Mouse (Mus musculus): ENCODE data around the gene Wbp2. TPM values are rescaled to one million over a fixed set of nuclear protein-coding genes. Genes with fewer than 3 reads are reported as not detected.
"Not testable (repeated sequence)": the region's sequence is repeated elsewhere in the genome, so short reads cannot be mapped to it uniquely, and the experiment has no call there.

Gene Wbp2
- 10 to 100 TPM; 63.0 to 63.4 TPM for total RNA-seq (2021)
- long read RNA-seq, experiment 1, transcript Wbp2-201 (8 exons, 1,826 nt) = major isoform, 79 of 91 reads
- long read RNA-seq, experiment 1, partial matches to known transcripts = 1 of 91 reads
- long read RNA-seq, experiment 1, other reads (novel, unspliced or antisense) = 9 of 91 reads
- long read RNA-seq, experiment 2, transcript Wbp2-201 (8 exons, 1,826 nt) = major isoform, 79 of 92 reads
- long read RNA-seq, experiment 2, partial matches to known transcripts = 4 of 92 reads
- long read RNA-seq, experiment 2, other reads (novel, unspliced or antisense) = 6 of 92 reads

GRCm38 (mm10) chr11:116086258-116087193 lies at the start of gene Wbp2:
Wbp2 (minus strand) TSS chr11:116086995.
- peak; percentile 92 to 97 for DNase-seq (ENCODE audit: low spot score in 2 of 2)

GRCm38 (mm10) chr11:116134171-116134570 lies 47.4 kb upstream of the Wbp2 start:
- DNase-seq (ENCODE audit: low spot score in 2 of 2) = no peak

- no peak for DNase-seq (ENCODE audit: low spot score in 2 of 2)
Measured at GRCm38 (mm10) chr11:116133497-116133896, 46.7 kb upstream of the Wbp2 start.

- DNase-seq (ENCODE audit: low spot score in 2 of 2) = no peak
Measured at GRCm38 (mm10) chr11:116132366-116133333, 45.9 kb upstream of the Wbp2 start.

- DNase-seq (ENCODE audit: low spot score in 2 of 2) = no peak
Measured at GRCm38 (mm10) chr11:116131349-116132170, 44.8 kb upstream of the Wbp2 start.

GRCm38 (mm10) chr11:116130488-116131205 lies 43.9 kb upstream of the Wbp2 start, which contains the start of gene Trim65:
Trim65 (minus strand) TSS chr11:116131128.
- DNase-seq (ENCODE audit: low spot score in 2 of 2) = peak; percentile 74 to 91

GRCm38 (mm10) chr11:116129993-116130487 lies 43.2 kb upstream of the Wbp2 start:
- no peak for DNase-seq (ENCODE audit: low spot score in 2 of 2)

GRCm38 (mm10) chr11:116129091-116129790 lies 42.4 kb upstream of the Wbp2 start:
- DNase-seq (ENCODE audit: low spot score in 2 of 2) = no peak

GRCm38 (mm10) chr11:116127986-116128385 lies 41.2 kb upstream of the Wbp2 start:
- no peak for DNase-seq (ENCODE audit: low spot score in 2 of 2)

- DNase-seq (ENCODE audit: low spot score in 2 of 2) = peak; percentile 72 to 87
Measured at GRCm38 (mm10) chr11:116127156-116127980, 40.6 kb upstream of the Wbp2 start, which contains the start of gene Trim47. Trim47 (minus strand) TSS chr11:116127210.

GRCm38 (mm10) chr11:116126261-116126660 lies 39.5 kb upstream of the Wbp2 start:
- no peak for DNase-seq (ENCODE audit: low spot score in 2 of 2)

- not testable (repeated sequence) for DNase-seq (ENCODE audit: low spot score in 2 of 2)
Measured at GRCm38 (mm10) chr11:116121731-116122245, 35.0 kb upstream of the Wbp2 start.

GRCm38 (mm10) chr11:116117819-116118218 lies 31.0 kb upstream of the Wbp2 start:
- no peak for DNase-seq (ENCODE audit: low spot score in 2 of 2)

GRCm38 (mm10) chr11:116117241-116117640 lies 30.4 kb upstream of the Wbp2 start:
- peak in 1 of 2 experiments; percentile 64 for DNase-seq (ENCODE audit: low spot score in 2 of 2)

- no peak for DNase-seq (ENCODE audit: low spot score in 2 of 2)
Measured at GRCm38 (mm10) chr11:116111611-116112203, 24.9 kb upstream of the Wbp2 start.

- no peak for DNase-seq (ENCODE audit: low spot score in 2 of 2)
Measured at GRCm38 (mm10) chr11:116111067-116111466, 24.3 kb upstream of the Wbp2 start.

GRCm38 (mm10) chr11:116110540-116110939 lies 23.7 kb upstream of the Wbp2 start:
- DNase-seq (ENCODE audit: low spot score in 2 of 2) = no peak

Data from gastrocnemius, postnatal 4 days (tissue).